Mouse (Mus musculus): ENCODE results near the gene Olfr1440. TPM values are rescaled to one million over a fixed set of nuclear protein-coding genes. Genes with fewer than 3 reads are reported as not detected.

Gene Olfr1440
- polyA plus RNA-seq, 1 experiment from 2014 or later: not detected

- no peak within 1 kb of the TSS for H3K4me3 ChIP-seq (ENCODE audit: low read depth, low read length)
- ATAC-seq: no peak
These were observed 40.5 kb downstream of the Olfr1440 start, which contains the start of gene Pfpl for GRCm38 (mm10) chr19:12427605-12428004. Gene Pfpl, plus strand, starts transcription at chr19:12427905.

GRCm38 (mm10) chr19:12433033-12433432 lies 46.0 kb downstream of the Olfr1440 start:
- H3K27me3 ChIP-seq (replicated peaks; ENCODE audit: control insufficient read depth, insufficient read depth, low read length): no peaks in the 10 kb centered on the region
- H3K9me3 ChIP-seq (replicated peaks; ENCODE audit: control insufficient read depth, low read length): no peaks in the 10 kb centered on the region
- DNase-seq (ENCODE audit: low spot score) (peak; percentile 68), ATAC-seq (peak; percentile 60)
- H3K9ac ChIP-seq (ENCODE audit: low read length): no peak overlapping the region
- no peaks in the 10 kb centered on the region for H3K4me1 ChIP-seq (ENCODE audit: control insufficient read depth, insufficient read depth, low read length)
- no peak overlapping the region for H3K4me2 ChIP-seq (ENCODE audit: low read length)
- no peaks in the 10 kb centered on the region for H3K36me3 ChIP-seq (ENCODE audit: control insufficient read depth, insufficient read depth, low read length)
- H3K4me3 ChIP-seq (ENCODE audit: low read depth, low read length): no peak overlapping the region
- H3K27ac ChIP-seq (ENCODE audit: low read depth, low read length): no peak overlapping the region
- WGBS: 1% methylated on average over 2 of the region's 2 CpGs

More at GRCm38 (mm10) chr19:12427605-12428004, 40.5 kb downstream of the Olfr1440 start, which contains the start of gene Pfpl:
- WGBS: 96% methylated on average over 6 of the region's 6 CpGs
- no peaks in the 10 kb centered on the region for H3K27me3 ChIP-seq (replicated peaks; ENCODE audit: control insufficient read depth, insufficient read depth, low read length)
- H3K36me3 ChIP-seq (ENCODE audit: control insufficient read depth, insufficient read depth, low read length): no peaks in the 10 kb centered on the region
- H3K4me1 ChIP-seq (ENCODE audit: control insufficient read depth, insufficient read depth, low read length): no peaks in the 10 kb centered on the region
- H3K9ac ChIP-seq (ENCODE audit: low read length): no peak within 1 kb of the TSS
- no peak within 1 kb of the TSS for H3K27ac ChIP-seq (ENCODE audit: low read depth, low read length)
- DNase-seq (ENCODE audit: low spot score): no peak
- no peak within 1 kb of the TSS for H3K4me2 ChIP-seq (ENCODE audit: low read length)
- no peaks in the 10 kb centered on the region for H3K9me3 ChIP-seq (replicated peaks; ENCODE audit: control insufficient read depth, low read length)

GRCm38 (mm10) chr19:12435011-12435416 lies 47.9 kb downstream of the Olfr1440 start:
- Histone ChIP-seq H3K9me3 (replicated peaks; ENCODE audit: control insufficient read depth, low read length) (no peaks in the 10 kb centered on the region), H3K4me2 (ENCODE audit: low read length) (no peak overlapping the region), H3K36me3 (ENCODE audit: control insufficient read depth, insufficient read depth, low read length) (no peaks in the 10 kb centered on the region), H3K4me1 (ENCODE audit: control insufficient read depth, insufficient read depth, low read length) (no peaks in the 10 kb centered on the region), H3K27me3 (replicated peaks; ENCODE audit: control insufficient read depth, insufficient read depth, low read length) (no peaks in the 10 kb centered on the region), H3K4me3 (ENCODE audit: low read depth, low read length) (no peak overlapping the region), H3K27ac (ENCODE audit: low read depth, low read length) (no peak overlapping the region), H3K9ac (ENCODE audit: low read length) (no peak overlapping the region)
- DNase-seq (ENCODE audit: low spot score) (no peak), ATAC-seq (no peak)
- 86% methylated on average over 4 of the region's 4 CpGs for WGBS

DNA sequence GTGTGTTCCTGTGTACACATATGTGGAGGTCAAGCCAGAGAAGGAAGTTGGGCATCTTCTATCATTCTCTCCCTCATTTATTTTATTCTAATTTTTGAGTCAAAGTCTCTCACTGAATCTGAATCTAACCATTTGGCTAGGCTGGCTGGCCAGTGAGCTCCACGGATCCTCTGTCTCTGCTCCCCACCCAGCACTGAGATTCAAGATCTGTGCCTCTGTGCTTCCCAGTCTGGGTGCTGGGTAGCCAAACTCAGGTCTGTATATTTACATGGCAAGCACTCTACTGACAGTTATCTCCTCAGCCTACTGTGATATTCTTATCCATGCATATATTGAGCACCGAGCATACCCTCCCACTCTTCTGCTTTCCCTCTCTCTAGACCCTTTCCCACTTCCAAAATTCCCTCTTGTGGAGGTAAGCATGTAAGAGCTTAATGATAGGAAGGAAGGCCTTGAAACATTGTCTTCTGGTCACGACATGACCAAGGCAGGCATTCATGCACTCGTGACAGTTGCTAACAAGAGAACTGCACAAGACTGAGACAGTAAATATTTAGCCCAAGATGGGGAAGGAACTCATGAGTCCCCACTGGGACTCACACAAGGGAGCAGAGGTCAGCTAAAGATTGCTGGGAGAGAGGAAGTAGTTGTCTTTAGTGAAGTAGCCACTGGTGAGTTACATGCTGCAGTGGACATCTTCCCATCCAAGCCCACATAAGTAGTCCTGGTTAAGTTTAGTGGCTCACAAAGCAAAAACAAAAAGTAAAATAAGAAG lies 48.9 kb downstream of the Olfr1440 start:
- Histone ChIP-seq H3K4me1 (ENCODE audit: control insufficient read depth, insufficient read depth, low read length) (no peaks in the 10 kb centered on the region), H3K27ac (ENCODE audit: low read depth, low read length) (no peak overlapping the region), H3K27me3 (replicated peaks; ENCODE audit: control insufficient read depth, insufficient read depth, low read length) (no peaks in the 10 kb centered on the region), H3K4me3 (ENCODE audit: low read depth, low read length) (no peak overlapping the region), H3K9me3 (replicated peaks; ENCODE audit: control insufficient read depth, low read length) (no peaks in the 10 kb centered on the region), H3K9ac (ENCODE audit: low read length) (no peak overlapping the region), H3K4me2 (ENCODE audit: low read length) (no peak overlapping the region), H3K36me3 (ENCODE audit: control insufficient read depth, insufficient read depth, low read length) (no peaks in the 10 kb centered on the region)
- DNase-seq (ENCODE audit: low spot score) (no peak), ATAC-seq (no peak)
- WGBS: 83% methylated on average over 4 of the region's 4 CpGs

GRCm38 (mm10) chr19:12439581-12439980 lies 52.5 kb downstream of the Olfr1440 start:
- no peaks in the 10 kb centered on the region for H3K36me3 ChIP-seq (ENCODE audit: control insufficient read depth, insufficient read depth, low read length)
- H3K4me3 ChIP-seq (ENCODE audit: low read depth, low read length): no peak overlapping the region
- H3K9me3 ChIP-seq (replicated peaks; ENCODE audit: control insufficient read depth, low read length): no peaks in the 10 kb centered on the region
- ATAC-seq (no peak), DNase-seq (ENCODE audit: low spot score) (no peak)
- H3K4me2 ChIP-seq (ENCODE audit: low read length): no peak overlapping the region
- H3K27ac ChIP-seq (ENCODE audit: low read depth, low read length): no peak overlapping the region
- H3K4me1 ChIP-seq (ENCODE audit: control insufficient read depth, insufficient read depth, low read length): no peaks in the 10 kb centered on the region
- 50% methylated on average over 1 of the region's 1 CpGs for WGBS
- no peaks in the 10 kb centered on the region for H3K27me3 ChIP-seq (replicated peaks; ENCODE audit: control insufficient read depth, insufficient read depth, low read length)
- no peak overlapping the region for H3K9ac ChIP-seq (ENCODE audit: low read length)

GRCm38 (mm10) chr19:12440103-12440725 lies 53.1 kb downstream of the Olfr1440 start:
- Histone ChIP-seq H3K9ac (ENCODE audit: low read length) (no peak overlapping the region), H3K9me3 (replicated peaks; ENCODE audit: control insufficient read depth, low read length) (no peaks in the 10 kb centered on the region), H3K36me3 (ENCODE audit: control insufficient read depth, insufficient read depth, low read length) (no peaks in the 10 kb centered on the region), H3K27me3 (replicated peaks; ENCODE audit: control insufficient read depth, insufficient read depth, low read length) (no peaks in the 10 kb centered on the region), H3K4me1 (ENCODE audit: control insufficient read depth, insufficient read depth, low read length) (no peaks in the 10 kb centered on the region), H3K4me3 (ENCODE audit: low read depth, low read length) (no peak overlapping the region), H3K4me2 (ENCODE audit: low read length) (no peak overlapping the region), H3K27ac (ENCODE audit: low read depth, low read length) (no peak overlapping the region)
- 68% methylated on average over 5 of the region's 5 CpGs for whole genome bisulfite sequencing
- DNase-seq (ENCODE audit: low spot score) (no peak), ATAC-seq (no peak)

DNA sequence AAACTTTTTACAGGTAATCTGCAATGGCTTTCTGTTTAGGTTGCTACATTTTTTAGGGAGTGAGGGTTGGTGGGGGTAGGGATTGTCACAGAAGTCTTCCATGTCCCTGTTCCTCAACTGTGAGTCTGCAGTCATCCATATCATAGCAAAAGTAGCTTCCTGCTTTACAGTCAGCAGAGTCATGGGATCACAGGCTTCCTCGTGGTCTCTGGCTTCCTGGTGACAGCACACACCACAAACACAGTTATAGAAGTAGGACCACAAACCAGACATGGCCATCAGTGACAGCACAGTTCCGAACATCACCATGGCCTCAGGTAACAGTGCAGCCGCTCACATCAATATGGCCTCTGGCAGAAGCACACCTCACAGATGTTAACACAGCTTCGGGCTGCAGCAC lies 55.5 kb downstream of the Olfr1440 start:
- no peak overlapping the region for H3K4me3 ChIP-seq (ENCODE audit: low read depth, low read length)
- no peaks in the 10 kb centered on the region for H3K4me1 ChIP-seq (ENCODE audit: control insufficient read depth, insufficient read depth, low read length)
- no peak overlapping the region for H3K4me2 ChIP-seq (ENCODE audit: low read length)
- DNase-seq (ENCODE audit: low spot score) (no peak), ATAC-seq (no peak)
- no peak overlapping the region for H3K27ac ChIP-seq (ENCODE audit: low read depth, low read length)
- WGBS: 83% methylated on average over 4 of the region's 4 CpGs
- H3K27me3 ChIP-seq (replicated peaks; ENCODE audit: control insufficient read depth, insufficient read depth, low read length): no peaks in the 10 kb centered on the region
- H3K9me3 ChIP-seq (replicated peaks; ENCODE audit: control insufficient read depth, low read length): no peaks in the 10 kb centered on the region
- H3K36me3 ChIP-seq (ENCODE audit: control insufficient read depth, insufficient read depth, low read length): no peaks in the 10 kb centered on the region
- no peak overlapping the region for H3K9ac ChIP-seq (ENCODE audit: low read length)

GRCm38 (mm10) chr19:12445014-12445413 lies 57.9 kb downstream of the Olfr1440 start:
- ATAC-seq: no peak
- 81% methylated on average over 3 of the region's 3 CpGs for WGBS
- Histone ChIP-seq H3K9me3 (replicated peaks; ENCODE audit: control insufficient read depth, low read length) (no peaks in the 10 kb centered on the region), H3K27me3 (replicated peaks; ENCODE audit: control insufficient read depth, insufficient read depth, low read length) (no peaks in the 10 kb centered on the region), H3K36me3 (ENCODE audit: control insufficient read depth, insufficient read depth, low read length) (no peaks in the 10 kb centered on the region), H3K4me2 (ENCODE audit: low read length) (no peak overlapping the region), H3K9ac (ENCODE audit: low read length) (no peak overlapping the region), H3K4me3 (ENCODE audit: low read depth, low read length) (no peak overlapping the region), H3K27ac (ENCODE audit: low read depth, low read length) (no peak overlapping the region), H3K4me1 (ENCODE audit: control insufficient read depth, insufficient read depth, low read length) (no peaks in the 10 kb centered on the region)
- DNase-seq (ENCODE audit: low spot score): no peak

Data from forebrain, embryonic 14.5 days (tissue).